Mouse (Mus musculus): Measurements from ENCODE around the gene 6330409D20Rik. TPM values are rescaled to one million over a fixed set of nuclear protein-coding genes. Genes with fewer than 3 reads are reported as not detected.
A peak's percentile ranks its signal among the peaks of the same experiment; 100 is the strongest.

6330409D20Rik gene
- total RNA-seq, 2 experiments from 2014 or later: 1.1 to 1.3 TPM

DNA sequence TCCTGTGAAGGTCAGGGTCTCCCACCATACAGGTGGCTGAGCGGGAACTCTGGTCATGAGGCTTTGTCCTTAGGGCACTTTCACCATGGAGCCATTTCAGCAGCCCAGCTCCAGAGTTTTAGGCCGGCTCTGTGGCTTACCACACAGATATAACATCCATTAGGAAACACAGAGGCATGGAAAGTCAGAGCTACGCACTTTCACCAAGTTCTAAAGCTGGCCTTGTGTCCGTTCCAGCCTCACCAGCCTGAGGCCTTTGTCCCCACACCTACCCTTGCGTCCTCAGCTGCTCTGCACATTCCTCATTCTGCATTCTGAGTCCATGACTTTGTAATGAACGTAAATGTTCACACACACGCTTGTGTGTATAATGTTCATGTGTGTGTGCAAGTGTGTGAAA, 35.8 kb downstream of the 6330409D20Rik start:
- no peak for DNase-seq (ENCODE audit: extremely low spot score in 1 of 2, low spot score in 1 of 2)

DNA sequence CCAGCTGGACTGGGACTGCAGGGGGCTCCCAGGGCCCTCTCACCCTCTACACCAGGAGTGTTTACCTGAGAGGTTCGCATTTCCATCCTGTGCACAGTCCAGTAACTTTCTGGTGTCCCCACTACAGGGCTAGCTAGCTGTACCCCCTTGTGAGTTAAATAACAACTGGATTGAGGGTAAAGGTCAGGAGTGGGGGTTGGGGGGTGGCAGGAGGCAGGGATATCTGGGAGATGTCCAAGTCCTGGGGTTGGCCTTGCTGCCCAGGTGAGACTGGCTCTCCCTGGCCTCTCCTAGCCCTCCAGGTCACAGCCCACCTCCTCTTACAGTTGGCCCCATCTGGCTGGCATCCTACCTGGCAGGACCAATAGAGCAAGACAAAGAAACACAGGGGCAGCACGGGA, 36.8 kb downstream of the 6330409D20Rik start, which contains the start of gene Fpgs:
Gene Fpgs (minus strand): TSS at position 125 of the 401 bp plus-strand sequence.
- no peak for DNase-seq (ENCODE audit: extremely low spot score in 1 of 2, low spot score in 1 of 2)

- no peak for DNase-seq (ENCODE audit: extremely low spot score in 1 of 2, low spot score in 1 of 2)
These were observed 37.8 kb downstream of the 6330409D20Rik start for GRCm38 (mm10) chr2:32703046-32703445.

DNA sequence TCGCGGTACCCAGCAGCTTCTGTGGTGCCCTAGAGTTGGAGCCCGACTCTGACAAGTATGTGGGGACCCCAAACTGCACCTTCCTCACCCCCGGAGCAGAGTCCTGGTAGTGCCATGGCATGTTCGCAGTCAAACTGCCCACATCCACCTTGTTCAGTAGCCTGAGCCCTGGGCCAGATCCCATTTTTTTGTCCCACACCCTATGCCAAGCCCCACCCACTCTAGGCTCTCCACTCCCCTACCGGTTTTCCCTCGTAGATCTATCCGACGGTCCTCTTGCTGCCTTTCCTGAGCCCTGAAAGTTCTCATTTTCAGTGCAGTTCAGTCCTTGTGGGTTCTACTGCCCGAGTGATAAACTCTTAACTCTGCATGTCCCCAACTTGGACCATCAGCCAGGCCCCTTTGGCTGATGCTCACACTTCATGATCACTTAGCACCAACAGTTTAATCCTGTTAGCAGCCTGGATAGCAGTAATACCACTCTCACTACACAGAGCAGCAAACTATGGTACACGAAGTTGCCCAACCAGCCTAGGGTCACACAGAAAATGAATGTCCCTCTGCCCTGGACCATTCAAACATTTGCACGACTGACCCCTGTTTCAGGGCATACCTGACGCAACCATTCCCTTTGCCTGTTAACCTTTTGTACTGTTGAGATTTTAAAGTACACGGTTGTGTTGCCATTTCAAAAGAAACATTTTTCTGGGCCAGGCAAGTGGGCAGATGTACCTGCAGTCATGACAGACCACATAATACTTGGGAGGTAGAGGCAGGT, 39.7 kb downstream of the 6330409D20Rik start:
- DNase-seq (ENCODE audit: extremely low spot score in 1 of 2, low spot score in 1 of 2): no peak

DNA sequence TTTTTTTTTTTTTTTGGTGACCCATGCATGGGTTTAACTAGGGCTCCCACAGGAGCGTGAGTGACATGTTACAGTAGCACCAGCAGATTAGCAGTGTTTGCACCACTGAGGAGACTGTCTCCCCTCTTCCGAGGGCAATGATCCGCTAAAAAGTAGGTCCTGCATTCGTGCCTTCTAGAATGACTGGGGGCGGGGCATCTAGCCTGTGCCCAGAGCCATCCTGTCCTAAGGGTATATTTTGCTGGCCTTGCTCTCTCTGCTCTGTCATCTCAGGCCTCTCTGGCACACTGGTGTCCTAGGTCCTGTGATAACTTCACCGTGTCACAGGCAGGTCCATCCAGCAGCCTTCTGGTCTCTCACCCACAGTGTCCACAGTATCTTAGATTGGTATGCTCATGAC, 41.1 kb downstream of the 6330409D20Rik start:
- DNase-seq (ENCODE audit: extremely low spot score in 1 of 2, low spot score in 1 of 2): no peak

- DNase-seq (ENCODE audit: extremely low spot score in 1 of 2, low spot score in 1 of 2): no peak
These were observed 46.1 kb downstream of the 6330409D20Rik start for GRCm38 (mm10) chr2:32694691-32695090.

DNA sequence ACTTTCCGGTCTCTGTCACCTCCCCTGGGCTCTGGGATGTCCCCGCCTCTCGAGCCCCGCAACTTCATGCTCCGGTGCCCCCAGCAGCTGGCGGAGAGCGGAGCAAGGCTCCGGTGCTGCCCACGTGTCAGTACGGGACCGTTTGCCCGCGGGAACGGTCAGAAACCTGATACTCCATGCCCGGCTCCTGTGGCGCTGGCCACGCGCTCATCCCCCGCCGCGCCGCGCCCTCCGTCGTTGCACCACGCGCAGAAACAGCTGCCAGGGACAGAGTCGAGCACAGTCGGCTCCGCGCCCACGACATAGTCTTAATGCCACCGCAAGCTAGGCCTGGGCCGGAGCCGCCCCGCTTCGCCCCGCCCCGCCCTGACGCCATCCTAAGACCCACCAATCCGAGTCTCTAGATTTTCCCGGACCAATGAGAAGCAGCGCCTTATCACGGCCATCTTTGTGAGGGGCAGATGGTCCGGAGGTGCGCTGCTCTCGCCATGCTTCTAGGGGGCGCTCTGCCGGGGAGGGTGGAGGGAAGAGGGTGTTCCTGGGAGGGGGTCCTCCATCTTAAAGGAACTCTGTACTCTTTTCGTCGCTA, 46.9 kb downstream of the 6330409D20Rik start:
- peak; percentile 89 to 91 for DNase-seq (ENCODE audit: extremely low spot score in 1 of 2, low spot score in 1 of 2)

GRCm38 (mm10) chr2:32693282-32693681, 47.5 kb downstream of the 6330409D20Rik start:
- DNase-seq (ENCODE audit: extremely low spot score in 1 of 2, low spot score in 1 of 2): no peak

- DNase-seq (ENCODE audit: extremely low spot score in 1 of 2, low spot score in 1 of 2): no peak
These were observed 48.3 kb downstream of the 6330409D20Rik start for GRCm38 (mm10) chr2:32692496-32692895.

DNA sequence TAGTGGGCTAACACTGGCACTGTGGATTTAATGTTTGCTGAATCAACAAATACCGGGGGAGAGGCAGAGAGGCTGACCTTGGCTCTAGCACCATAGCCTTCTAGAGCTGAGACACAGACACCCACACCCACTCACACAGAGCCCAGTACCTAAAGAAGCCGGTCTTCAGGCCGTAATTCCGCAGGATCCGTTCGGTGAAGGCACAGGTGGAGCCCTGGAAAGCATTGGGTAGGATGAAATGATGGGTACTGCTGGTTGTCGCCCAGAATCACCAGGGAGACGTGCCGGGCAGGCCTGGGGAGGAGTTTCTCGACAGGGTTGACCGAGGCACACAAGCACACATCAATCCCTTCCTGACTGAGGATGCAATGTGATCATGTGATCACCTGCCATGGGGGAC, 49.8 kb downstream of the 6330409D20Rik start:
- no peak for DNase-seq (ENCODE audit: extremely low spot score in 1 of 2, low spot score in 1 of 2)

DNA sequence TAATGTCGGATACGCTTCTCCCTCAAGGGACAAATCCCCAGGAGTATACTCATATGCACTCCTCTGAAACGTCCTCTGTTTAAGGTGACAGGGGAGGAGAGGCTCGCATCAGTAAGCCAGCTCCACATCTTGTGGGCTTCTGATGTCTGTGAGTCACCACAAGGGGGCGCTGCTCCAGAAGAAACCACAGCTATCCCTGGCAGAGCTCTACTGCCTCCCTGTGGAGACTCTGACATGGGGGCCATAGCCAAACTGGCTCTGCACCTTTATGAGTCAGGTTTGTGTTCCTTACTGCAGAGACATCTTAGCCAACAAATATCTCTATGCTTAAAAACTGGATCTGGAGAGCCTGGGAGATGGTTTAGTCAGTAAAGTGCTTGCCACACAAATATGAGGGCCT, 51.4 kb downstream of the 6330409D20Rik start:
- peak; percentile 82 to 96 for DNase-seq (ENCODE audit: extremely low spot score in 1 of 2, low spot score in 1 of 2)

GRCm38 (mm10) chr2:32687562-32687961, 53.3 kb downstream of the 6330409D20Rik start:
- DNase-seq (ENCODE audit: extremely low spot score in 1 of 2, low spot score in 1 of 2): no peak

GRCm38 (mm10) chr2:32686640-32687039, 54.2 kb downstream of the 6330409D20Rik start:
- DNase-seq (ENCODE audit: extremely low spot score in 1 of 2, low spot score in 1 of 2): no peak

- no peak for DNase-seq (ENCODE audit: extremely low spot score in 1 of 2, low spot score in 1 of 2)
These were observed 55.0 kb downstream of the 6330409D20Rik start for GRCm38 (mm10) chr2:32685807-32686206.

DNA sequence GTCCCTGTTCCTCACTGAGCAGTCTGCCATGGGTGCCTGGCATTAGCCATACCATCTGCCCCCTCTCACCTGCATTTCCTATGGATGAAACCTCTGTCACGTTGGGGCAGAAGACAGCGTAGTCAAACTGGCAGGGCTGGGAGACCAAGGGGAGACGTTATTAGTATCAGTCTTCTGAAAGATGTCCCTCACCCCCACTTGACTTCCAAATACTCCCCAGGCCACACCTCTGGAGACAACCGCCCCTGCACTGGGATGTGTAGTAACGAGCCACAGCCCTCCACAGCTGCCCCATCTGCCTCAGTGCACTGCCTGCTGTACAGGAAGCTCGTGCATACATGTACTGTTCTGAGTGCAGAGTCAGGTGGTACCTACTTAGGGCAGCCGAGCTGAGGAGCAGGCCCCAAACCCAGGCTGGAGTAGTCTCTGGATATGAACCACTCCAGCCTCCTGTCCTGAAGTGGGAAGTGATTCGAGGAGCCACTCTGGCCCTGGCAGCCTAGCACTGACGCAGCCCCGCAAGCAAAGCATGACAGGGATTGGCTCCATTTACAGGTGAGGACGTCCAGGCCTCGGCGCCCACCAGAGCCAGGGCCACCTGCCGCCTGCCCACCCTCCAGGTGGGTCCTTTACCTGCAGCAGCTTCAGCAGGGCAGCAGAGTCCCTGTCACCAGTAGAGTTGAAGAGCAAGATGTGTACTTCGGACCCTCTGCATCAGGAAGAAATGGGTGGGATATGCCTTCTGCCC, 56.0 kb downstream of the 6330409D20Rik start:
- no peak for DNase-seq (ENCODE audit: extremely low spot score in 1 of 2, low spot score in 1 of 2)

DNA sequence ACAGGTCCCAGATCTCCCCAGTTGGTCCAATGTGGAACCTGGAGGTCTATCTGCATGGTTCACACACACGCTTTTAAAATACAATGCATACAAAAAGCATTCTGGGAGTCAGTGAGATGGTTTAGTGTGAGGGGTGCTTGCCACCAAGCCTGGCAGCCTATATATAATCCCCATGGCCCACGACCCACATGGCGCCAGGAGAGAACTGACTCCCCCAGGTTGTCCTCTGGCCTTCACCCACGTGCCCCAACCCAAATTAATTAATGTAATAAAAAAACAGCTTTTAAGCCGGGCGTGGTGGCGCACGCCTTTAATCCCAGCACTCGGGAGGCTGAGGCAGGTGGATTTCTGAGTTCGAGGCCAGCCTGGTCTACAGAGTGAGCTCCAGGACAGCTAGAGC, 57.1 kb downstream of the 6330409D20Rik start:
- no peak for DNase-seq (ENCODE audit: extremely low spot score in 1 of 2, low spot score in 1 of 2)

DNA sequence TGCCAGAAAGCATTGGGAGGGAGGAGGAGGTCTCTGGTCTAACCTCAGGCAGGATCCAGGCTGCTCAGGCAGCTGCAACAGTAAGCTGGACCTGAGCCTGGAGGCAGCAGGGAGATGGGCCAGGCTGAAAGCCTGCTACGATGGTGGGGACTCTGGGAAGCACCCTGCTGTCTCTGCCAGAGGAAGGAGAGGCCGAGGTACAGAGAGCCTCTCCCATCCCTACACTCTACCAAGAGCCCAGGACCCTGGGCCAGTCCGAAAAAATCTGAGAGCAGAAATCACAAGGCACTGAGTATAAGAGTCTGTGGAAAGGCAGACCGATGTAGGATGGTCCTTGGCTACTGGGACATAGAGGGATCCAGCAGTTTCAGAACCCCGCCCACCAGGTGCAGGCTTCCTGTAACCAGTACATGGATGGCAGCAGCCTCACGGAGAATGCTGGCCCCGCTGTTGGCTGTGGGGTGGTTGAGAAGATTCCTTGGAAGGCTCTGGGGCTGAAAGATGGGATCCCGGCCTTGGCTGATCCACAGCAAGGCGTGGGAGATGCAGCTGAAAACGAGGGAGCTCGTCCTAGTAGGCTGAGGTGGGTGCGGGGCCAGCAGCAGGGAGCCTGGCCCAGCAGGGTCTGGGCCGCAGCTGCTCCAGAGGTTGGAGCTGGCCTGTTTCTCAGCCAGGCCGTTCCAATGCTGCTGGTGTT, 57.9 kb downstream of the 6330409D20Rik start:
- DNase-seq (ENCODE audit: extremely low spot score in 1 of 2, low spot score in 1 of 2): no peak
